Mouse (Mus musculus) stomach, postnatal 0 days (tissue): ENCODE measurements at regions not wholly inside any gene's neighbourhood (a gene's known extent, or its start where the extent isn't known, plus 50 kb on each side); places are given as distances from the start of the nearest gene placed in this dataset.

ENCODE experiments used
- ATAC-seq: fragments of 200-750 bp; cut with Nextera tagmentation; 2 replicates; pipeline ENCODE4 v1.8.0; 2017; ENCODE audit not compliant: low FRiP score, low TSS enrichment
- DNase-seq: peaks from one replicate; pipeline ENCODE4 v3.0.0-alpha.2; 2016; ENCODE audit warnings: low spot score
- H3K27ac ChIP-seq: fragments of 300-500 bp; sonication (generic); replicated peaks from 2 replicates; pipeline ENCODE4 v1.5.1; 2014; ENCODE audit warnings: mild to moderate bottlenecking, control low read depth
- H3K27me3 ChIP-seq: fragments of 300-500 bp; sonication (generic); 2 replicates; pipeline ENCODE4 v1.6.1; 2014; ENCODE audit warnings: low read length; ENCODE audit not compliant: control insufficient read depth, insufficient read depth
- H3K36me3 ChIP-seq: fragments of 300-500 bp; sonication (generic); 2 replicates; pipeline ENCODE4 v1.6.1; 2014; ENCODE audit warnings: low read length, mixed read lengths; ENCODE audit not compliant: control insufficient read depth, insufficient read depth
- H3K4me1 ChIP-seq: fragments of 300-500 bp; sonication (generic); replicated peaks from 2 replicates; pipeline ENCODE4 v1.6.1; 2014; ENCODE audit warnings: antibody characterized with exemption; ENCODE audit not compliant: control insufficient read depth, insufficient read depth
- H3K4me2 ChIP-seq: fragments of 300-500 bp; sonication (generic); replicated peaks from 2 replicates; pipeline ENCODE4 v1.6.1; 2014; ENCODE audit warnings: low read depth, mild to moderate bottlenecking, control low read depth, moderate library complexity
- H3K4me3 ChIP-seq: fragments of 300-500 bp; sonication (generic); 2 replicates; pipeline ENCODE4 v1.5.1; 2014; ENCODE audit warnings: low read depth, low read length, control low read depth
- H3K9ac ChIP-seq: fragments of 300-500 bp; sonication (generic); 2 replicates; pipeline ENCODE4 v1.6.1; 2014; ENCODE audit warnings: mild to moderate bottlenecking, low read length, control low read depth, mixed read lengths
- H3K9me3 ChIP-seq: fragments of 300-500 bp; sonication (generic); 2 replicates; pipeline ENCODE4 v1.6.1; 2016; ENCODE audit warnings: low read length; ENCODE audit not compliant: control insufficient read depth
- CTCF ChIP-seq: IDR thresholded peaks from 2 replicates; pipeline ENCODE4 v1.5.1; 2016; ENCODE audit warnings: antibody characterized with exemption, low read depth, mild to moderate bottlenecking, moderate library complexity
- EP300 ChIP-seq: optimal IDR thresholded peaks from 2 replicates; pipeline ENCODE3; 2016; ENCODE audit warnings: antibody characterized with exemption
- WGBS: fragments of 180-500 bp; shearing (Covaris S2); extraction: QIAGEN DNeasy Blood & Tissue Kit; methylation state at CpG from one replicate; pipeline ENCODE4 v1.1.7; 2014; 5-methylcytosine and 5-hydroxymethylcytosine counted together

GRCm38 (mm10) chr17:63806360-63806759 lies 56.5 kb upstream of the Fer start:
- Histone ChIP-seq H3K4me2 (no peak overlapping the region), H3K9me3 (no peaks in the 10 kb centered on the region), H3K36me3 (no peaks in the 10 kb centered on the region), H3K4me3 (no peak overlapping the region), H3K9ac (no peak overlapping the region), H3K27me3 (no peaks in the 10 kb centered on the region), H3K27ac (no peak overlapping the region), H3K4me1 (no peaks in the 10 kb centered on the region)
- ATAC-seq: no peak
- no peak for TF ChIP-seq EP300
- no peak for TF ChIP-seq CTCF
- no peak for DNase-seq
- 85% methylated on average over 10 of the region's 10 CpGs for WGBS

DNA sequence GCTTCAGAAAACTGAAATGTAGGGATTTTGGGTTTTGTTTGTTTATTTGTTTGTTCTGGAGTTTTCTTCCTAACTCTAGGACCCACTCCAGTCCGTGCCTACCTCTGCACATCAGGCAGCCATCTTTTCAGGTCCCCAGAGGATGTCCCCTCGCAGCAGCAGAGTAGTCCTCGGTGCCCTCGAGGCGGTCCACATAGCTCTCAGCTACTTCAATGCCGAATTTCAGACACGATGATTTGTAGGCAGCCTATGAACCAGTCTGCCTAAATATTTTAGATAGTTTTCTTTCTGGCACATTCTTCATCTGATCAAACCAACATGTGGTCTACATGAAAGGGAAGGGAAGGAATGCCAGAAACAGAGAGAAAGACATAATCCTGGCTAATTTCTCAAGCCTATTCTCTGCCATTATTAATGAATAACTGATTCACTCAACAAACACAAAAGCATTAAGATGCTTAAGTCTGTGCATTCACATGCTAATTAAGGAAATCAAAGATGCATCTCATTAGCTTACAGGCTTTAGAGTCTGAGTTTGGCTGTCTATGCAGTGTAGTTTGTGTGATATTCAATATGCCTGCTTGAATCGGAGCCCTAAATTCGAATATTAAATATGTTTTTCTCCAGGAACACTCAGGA lies 55.2 kb upstream of the Fer start:
- TF ChIP-seq CTCF (no peak), EP300 (no peak)
- H3K9me3 ChIP-seq: no peaks in the 10 kb centered on the region
- H3K36me3 ChIP-seq: no peaks in the 10 kb centered on the region
- H3K4me2 ChIP-seq: no peak overlapping the region
- H3K9ac ChIP-seq: no peak overlapping the region
- H3K27me3 ChIP-seq: no peaks in the 10 kb centered on the region
- WGBS: 81% methylated on average over 9 of the region's 9 CpGs
- no peaks in the 10 kb centered on the region for H3K4me1 ChIP-seq
- H3K4me3 ChIP-seq: no peak overlapping the region
- no peak for DNase-seq
- no peak overlapping the region for H3K27ac ChIP-seq
- ATAC-seq: no peak

- H3K36me3 ChIP-seq: no peaks in the 10 kb centered on the region
- no peak overlapping the region for H3K27ac ChIP-seq
- H3K27me3 ChIP-seq: no peaks in the 10 kb centered on the region
- no peaks in the 10 kb centered on the region for H3K4me1 ChIP-seq
- no peak overlapping the region for H3K9ac ChIP-seq
- no peak overlapping the region for H3K4me3 ChIP-seq
- H3K4me2 ChIP-seq: no peak overlapping the region
- no peaks in the 10 kb centered on the region for H3K9me3 ChIP-seq
- ATAC-seq (no peak), DNase-seq (no peak)
- no peak for TF ChIP-seq CTCF
- TF ChIP-seq EP300: no peak
- WGBS: 75% methylated on average over 6 of the region's 6 CpGs
Observed at GRCm38 (mm10) chr17:63808756-63809155, 54.1 kb upstream of the Fer start.

- Histone ChIP-seq H3K27ac (no peak overlapping the region), H3K4me1 (no peaks in the 10 kb centered on the region), H3K9me3 (no peaks in the 10 kb centered on the region), H3K4me3 (no peak overlapping the region), H3K9ac (no peak overlapping the region), H3K36me3 (no peaks in the 10 kb centered on the region), H3K27me3 (no peaks in the 10 kb centered on the region), H3K4me2 (no peak overlapping the region)
- TF ChIP-seq CTCF (no peak), EP300 (no peak)
- DNase-seq (no peak), ATAC-seq (no peak)
- WGBS: 40% methylated on average over 9 of the region's 9 CpGs
Observed at GRCm38 (mm10) chr17:63811246-63811785, 51.5 kb upstream of the Fer start.

DNA sequence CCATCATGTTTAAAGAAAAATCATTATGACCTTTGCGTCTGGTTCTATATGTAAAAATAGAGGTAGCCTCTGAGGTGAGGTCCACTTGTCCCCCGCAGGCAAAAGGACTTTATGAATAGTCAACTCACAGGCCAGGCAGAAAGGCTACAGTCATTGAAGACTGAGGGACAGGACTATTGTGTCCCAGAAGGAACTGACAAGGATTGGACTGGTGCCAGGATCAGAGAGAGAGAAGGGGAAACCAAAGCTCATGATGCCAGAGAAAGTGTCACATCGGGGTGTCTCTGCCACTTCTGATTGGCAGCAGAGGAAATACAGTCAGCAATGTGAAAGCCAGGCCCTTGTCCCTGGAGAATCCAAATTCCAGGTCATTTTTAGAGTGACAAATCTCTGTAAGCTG lies 50.3 kb upstream of the Fer start:
- DNase-seq: no peak
- 81% methylated on average over 3 of the region's 3 CpGs for WGBS

More for the DNA sequence above, 50.3 kb upstream of the Fer start:
- H3K9me3 ChIP-seq: no peaks in the 10 kb centered on the region
- TF ChIP-seq EP300: no peak
- TF ChIP-seq CTCF: no peak
- H3K4me1 ChIP-seq: no peaks in the 10 kb centered on the region
- ATAC-seq: no peak
- H3K9ac ChIP-seq: no peak overlapping the region
- H3K4me2 ChIP-seq: no peak overlapping the region
- no peak overlapping the region for H3K27ac ChIP-seq
- no peaks in the 10 kb centered on the region for H3K36me3 ChIP-seq
- H3K27me3 ChIP-seq: no peaks in the 10 kb centered on the region
- no peak overlapping the region for H3K4me3 ChIP-seq
